Mouse (Mus musculus) kidney, postnatal 14 days (tissue): ENCODE data around the gene BC147527.
"Not testable (repeated sequence)": the region's sequence is repeated elsewhere in the genome, so short reads cannot be mapped to it uniquely, and the experiment has no call there.

Source experiments
- DNase-seq: peaks from one replicate; pipeline ENCODE4 v3.0.0; 2022; ENCODE audit warnings: mixed read lengths

The BC147527 gene

DNA sequence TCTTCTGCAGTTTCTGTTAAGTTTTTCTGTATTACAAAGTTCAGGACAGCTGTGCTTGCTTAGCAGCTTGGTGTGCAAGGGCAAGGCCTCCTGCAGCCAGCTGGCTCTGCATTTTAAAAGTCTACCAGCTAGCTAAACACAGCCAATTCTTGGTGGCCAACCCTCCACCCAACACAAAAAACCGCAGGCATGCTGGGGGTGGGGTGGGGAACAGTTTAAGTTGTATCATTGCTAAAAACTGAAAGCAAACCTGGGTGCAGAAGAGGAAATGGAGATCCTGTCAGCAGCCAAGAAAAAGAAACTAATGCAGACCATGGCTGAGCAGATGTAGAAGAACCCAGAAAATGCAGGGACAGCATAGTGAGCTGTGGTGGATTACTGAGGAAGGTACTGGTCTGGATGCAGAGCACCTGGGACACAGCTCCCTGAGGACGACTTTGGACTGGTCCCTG, at the start of gene BC147527:
BC147527 (plus strand) TSS at position 402 of the 452 bp plus-strand sequence.
- no peak for DNase-seq

DNA sequence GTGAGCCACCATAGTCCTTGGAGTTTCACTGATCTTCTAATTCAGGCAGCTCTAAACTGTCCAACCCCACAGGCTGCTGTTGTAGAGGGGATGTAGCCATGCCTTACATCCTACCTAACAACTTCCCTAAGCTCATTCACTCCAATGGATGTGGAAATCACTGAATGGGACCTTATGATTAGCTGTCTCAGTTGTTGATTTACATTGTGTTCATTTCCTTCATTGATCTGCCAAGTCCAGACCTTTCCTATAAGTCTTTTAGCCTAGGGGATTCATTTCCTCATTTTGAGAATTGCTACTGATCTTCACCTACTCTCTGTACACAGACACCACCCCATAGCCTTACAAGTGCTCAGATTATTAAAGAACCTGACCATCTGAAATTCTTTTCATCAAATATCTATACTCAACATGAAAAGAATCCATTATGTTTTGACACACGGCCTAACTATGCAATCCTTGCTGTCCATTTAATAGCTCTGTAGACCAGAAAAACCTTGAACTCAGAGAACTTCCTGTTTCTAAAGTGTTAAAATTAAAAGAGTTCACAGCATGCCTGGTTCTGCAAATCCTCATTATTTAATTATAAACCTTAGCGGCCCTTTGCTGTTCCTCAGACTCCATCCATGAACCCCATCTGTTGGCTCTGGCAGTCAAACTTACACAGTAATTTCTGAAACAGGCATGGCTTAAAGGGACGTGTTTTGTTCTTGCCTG, 48.8 kb upstream of the BC147527 start:
- not testable (repeated sequence) for DNase-seq

GRCm38 (mm10) chr13:120258817-120259658, 41.2 kb upstream of the BC147527 start:
- DNase-seq = not testable (repeated sequence)

- not testable (repeated sequence) for DNase-seq
These were observed 40.5 kb upstream of the BC147527 start for GRCm38 (mm10) chr13:120259718-120260117.

DNA sequence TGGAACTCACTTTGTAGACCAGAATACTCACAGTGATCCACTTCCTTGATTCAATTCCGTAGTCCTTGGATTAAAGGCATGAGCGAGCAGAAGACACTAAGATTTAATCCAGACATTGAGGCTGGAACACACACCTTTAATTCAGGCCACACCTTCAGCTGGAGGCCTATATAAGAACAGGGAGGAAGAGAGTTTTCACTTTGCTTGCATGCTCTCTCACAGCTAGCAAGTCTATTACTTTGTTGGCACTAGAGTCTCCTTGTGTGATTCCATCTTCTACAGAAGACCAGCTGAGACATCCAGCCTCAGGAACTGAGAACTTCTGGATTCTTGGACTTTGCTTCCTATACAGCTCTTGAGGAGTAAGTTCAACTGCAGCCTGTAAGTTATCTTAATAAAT, 37.3 kb upstream of the BC147527 start, which contains the start of gene AF067061:
AF067061 (plus strand) TSS at position 245 of the 400 bp plus-strand sequence.
- not testable (repeated sequence) for DNase-seq

DNA sequence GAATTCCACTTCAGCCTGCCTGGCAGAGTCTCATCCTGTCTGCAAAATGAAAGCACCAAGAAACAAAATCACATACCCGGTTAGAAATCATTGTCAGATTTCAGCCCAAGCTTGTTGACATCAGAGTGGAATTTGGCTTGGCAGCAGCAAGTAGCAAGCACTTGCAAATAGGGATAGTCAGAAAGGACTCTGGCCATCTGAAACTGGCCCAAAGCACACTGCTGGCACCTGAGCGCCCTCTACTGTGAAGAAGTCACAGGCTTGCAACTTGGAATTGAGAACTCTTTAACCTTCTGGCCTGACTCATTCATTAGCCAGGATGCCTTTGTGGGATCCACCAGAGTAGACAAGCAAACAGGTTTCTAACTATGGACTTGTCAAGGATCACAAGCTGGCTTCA, 22.4 kb upstream of the BC147527 start:
- DNase-seq = not testable (repeated sequence)

DNA sequence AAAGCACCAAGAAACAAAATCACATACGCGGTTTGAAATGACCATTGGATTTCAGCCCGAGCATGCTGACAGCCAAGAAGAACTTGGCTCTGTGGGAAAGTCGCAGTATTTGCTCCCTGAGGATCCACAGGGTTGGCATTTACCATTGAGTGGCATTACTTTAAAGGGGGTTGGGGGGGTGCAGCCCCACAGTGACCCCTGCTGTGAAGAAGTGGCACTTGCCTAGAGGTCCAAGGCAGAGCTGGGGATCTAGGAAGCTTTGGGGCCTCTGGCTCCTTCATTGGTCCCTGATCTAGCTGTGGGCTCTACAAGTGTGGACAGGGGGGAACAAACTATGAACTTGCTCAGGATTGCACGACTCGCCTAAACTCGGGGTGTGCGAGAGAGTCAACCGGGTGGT, 21.4 kb upstream of the BC147527 start:
- DNase-seq = no peak

DNA sequence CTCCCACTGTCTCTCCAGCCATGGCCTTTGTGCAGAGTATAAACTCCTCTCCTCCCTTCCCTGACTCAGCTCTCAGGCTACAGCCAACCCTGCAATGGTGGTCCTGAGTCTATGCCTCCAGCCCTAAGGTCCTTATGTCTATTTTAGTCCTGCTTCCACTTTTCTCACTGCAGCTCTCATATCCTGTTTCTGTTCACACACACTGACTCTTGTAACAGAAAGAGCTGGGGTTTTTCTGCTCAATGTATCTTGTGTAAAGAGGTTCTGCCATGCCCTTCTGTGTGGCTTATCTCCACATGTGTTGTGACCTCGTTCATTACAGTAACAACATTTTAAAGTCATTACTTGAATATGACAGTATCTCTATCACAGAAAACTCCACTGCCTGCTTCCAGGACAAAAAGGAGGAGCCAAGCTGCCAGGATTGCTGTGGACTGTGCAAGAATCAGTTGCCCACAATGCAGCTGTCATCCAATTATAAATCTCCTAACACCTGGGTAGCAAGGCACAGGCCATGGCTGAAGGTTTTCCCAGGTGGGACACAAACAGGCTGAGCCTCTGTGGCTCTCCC, 783 bp upstream of the BC147527 start:
- DNase-seq = no peak

DNA sequence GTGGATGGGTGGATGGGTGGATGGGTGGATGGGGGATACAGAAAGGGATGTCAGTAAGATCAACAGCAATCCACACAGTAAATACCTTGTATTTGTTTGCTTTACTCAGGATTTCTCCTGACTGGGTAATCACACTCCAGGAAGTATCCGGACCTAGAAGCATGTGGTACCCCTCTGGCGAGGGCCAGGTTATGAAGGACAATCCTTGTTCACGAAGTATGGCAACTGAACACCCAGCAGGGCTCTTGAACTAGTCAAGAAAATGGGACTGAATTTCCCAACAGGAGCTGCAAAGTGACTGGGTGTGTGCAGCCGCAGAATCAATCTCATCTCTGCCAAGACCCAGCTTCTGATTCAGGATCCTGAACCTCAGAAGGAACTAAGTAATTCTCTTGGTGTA, 661 bp downstream of the BC147527 start:
- DNase-seq = no peak

- DNase-seq = no peak
These were observed 10.6 kb downstream of the BC147527 start for GRCm38 (mm10) chr13:120310749-120311148.

GRCm38 (mm10) chr13:120313584-120313983, 13.4 kb downstream of the BC147527 start:
- DNase-seq = no peak

DNA sequence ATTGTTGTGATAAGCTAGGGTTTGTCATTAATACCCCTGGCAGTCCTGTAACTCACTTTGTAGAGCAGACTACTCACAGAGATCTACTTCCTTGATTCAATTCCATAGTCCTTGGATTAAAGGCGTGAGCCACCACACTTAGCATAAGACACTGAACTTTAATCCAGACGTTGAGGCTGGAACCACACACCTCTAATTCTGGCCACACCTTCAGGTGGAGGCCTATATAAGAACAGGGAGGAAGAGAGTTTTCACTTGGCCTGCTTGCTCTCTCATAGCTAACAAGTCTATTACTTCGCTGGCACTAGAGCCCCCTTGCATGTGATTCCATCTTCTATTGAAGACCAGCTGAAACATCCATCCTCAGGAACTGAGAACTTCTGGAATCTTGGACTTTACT, 16.4 kb downstream of the BC147527 start, which contains the start of gene Tcstv3:
Tcstv3 (plus strand) TSS at position 301 of the 400 bp plus-strand sequence.
- DNase-seq = not testable (repeated sequence)

GRCm38 (mm10) chr13:120320183-120320582, 20.0 kb downstream of the BC147527 start:
- no peak for DNase-seq

DNA sequence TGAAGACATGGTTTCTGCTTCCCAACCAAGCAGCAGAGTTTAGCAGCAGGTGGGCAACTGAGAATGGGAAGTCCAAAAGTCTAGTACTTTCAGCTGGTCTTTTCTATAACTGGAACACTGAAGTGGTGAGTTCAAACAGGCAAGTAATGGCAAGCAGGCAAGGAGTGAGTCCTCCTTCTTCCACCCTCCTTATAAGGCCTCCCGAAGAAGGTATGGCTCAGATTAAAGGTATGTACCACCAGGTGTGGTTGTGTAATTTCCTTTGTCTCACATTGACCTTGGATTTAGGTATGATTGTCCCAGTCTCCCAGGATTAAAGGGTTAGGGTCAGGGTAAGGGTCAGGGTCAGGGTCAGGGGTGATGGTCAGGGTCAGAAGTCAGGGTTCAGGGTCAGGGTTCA, 20.5 kb downstream of the BC147527 start:
- no peak for DNase-seq
